Mouse (Mus musculus): Measurements from ENCODE around the gene Fmnl2.

Gene Fmnl2

DNA sequence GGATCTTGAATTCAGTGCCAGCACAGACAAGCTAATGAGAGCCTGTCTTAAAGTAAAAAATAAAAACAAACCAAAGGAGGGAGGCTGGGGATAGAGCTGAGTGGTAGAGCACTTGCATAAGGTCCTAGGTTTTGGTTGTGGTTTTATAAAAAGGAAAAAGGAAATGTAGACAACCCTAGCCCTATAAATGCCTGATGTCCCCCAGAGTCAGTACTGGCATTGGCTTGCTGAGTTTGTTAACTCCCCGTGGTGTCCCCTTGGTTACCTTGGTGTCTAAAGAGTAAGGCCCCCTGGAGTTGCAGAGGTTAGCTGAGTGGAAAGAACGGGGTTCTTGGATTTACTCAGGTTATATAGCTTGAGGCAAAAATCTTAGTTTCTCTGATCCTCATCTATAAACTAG lies 55.7 kb downstream of the Fmnl2 start:
- no peak for DNase-seq (ENCODE audit: low spot score in 2 of 2)

DNA sequence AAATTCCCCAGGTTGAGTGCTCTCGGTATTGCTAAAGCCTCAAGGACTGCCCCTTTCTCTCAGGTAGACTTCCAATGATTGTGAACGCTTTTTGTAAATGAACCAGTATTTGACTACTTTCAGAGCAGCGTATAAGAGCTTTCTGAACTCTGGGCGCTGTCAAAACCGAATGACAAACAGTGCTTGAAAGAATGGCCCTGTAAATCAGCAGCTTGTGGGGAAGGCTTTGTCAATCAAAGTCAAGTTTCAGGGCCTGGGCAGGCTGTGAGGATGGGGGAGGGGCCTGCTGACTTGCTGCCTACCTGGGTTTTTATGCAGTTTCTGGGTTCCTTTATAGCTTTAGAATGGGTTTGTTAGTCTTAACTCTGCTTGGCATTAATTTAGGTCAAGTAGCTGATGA lies 56.1 kb downstream of the Fmnl2 start:
- no peak for DNase-seq (ENCODE audit: low spot score in 2 of 2)

DNA sequence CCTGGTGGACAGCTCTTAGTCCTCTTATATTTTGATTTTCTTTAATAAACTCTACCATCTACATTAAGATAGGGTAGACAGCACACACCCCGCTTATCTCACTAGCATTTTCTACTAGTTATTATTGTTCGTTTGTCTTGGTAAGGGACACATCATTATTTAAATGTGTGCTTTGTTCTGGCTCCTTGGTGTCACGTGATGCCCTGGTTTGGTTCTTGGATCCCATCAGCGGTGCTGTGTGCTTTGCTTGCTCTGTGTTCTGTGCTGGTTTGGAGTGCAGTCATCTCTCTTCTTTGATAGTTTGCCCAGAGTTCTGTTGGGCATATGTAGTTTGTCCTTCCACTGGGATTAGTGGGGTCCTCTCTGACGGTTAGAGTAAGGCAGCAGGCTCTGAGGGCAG lies 57.9 kb downstream of the Fmnl2 start:
- DNase-seq (ENCODE audit: low spot score in 2 of 2): no peak

DNA sequence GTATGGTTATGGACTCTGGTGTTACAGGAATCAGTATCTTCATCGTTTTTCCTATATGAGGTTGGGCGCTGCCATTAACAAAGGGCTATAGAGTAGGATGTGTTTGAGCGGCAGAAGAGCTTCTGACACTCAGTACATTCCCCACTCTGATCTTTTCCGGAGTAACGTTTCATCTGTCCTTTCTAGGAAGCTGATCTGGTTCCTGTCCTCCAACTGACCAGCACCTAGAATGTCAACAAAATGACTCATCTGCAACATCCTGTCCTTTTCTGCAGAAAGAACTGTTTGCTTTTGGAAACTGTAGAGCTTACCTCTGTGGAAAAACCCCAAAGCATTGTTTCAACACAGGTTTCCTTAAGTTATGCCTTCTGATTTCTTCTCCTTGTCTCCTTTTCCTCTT lies 60.4 kb downstream of the Fmnl2 start:
- peak in 1 of 2 experiments; percentile 22 for DNase-seq (ENCODE audit: low spot score in 2 of 2)

DNA sequence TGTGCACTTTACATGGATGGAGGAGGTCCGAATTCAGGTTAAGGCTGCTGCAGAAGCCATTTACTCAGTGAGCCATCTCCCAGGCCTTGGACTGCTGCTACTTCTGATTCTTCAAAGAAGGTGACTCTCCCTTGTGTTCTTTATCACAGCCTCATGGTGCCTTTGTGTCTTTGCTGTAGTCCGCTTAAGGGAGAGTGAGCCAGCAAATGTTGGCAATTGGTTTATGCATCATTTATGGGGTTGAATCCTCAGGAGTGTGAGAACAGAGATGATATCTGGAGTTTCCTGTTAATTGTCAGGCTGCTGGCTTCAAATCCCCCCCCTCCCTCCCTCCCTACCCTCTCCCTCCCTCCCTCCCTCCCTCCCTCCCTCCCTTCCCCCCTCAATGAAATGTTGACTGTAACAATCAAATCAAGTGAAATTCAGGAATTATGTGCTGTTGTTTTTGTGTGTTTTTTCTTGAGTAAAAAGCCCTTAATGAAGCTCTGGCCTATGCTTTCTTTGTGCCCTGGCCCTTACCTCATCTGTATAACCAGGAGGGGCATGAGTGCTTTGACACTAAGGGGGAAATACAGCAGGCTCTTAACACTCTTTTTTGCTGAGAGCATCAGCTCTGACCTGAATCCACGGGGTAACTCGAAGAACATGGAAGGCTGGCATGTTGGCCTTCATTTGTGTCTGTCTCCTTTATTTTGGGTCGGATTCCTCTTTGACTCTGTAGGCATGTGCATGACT lies 63.2 kb downstream of the Fmnl2 start:
- DNase-seq (ENCODE audit: low spot score in 2 of 2): no peak

DNA sequence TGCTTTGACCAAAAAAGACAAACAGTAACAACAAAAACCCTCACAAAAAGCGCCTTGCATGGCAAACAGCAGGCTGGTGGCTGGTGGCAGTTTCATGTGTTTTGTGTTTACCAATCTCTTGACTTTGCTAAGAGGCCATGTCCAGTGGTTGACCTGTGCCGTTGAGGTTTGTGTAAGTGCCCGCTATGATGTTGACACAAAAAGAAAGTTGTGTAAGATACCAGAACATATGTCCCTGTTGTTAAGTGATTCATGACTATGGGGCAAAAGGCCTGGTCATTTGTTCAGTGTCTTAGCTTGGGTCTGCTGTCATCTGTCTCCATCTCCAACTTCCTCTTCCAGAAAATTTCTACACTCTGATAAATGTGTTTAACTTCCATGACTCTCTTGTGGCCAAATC lies 67.4 kb downstream of the Fmnl2 start:
- DNase-seq (ENCODE audit: low spot score in 2 of 2): no peak

DNA sequence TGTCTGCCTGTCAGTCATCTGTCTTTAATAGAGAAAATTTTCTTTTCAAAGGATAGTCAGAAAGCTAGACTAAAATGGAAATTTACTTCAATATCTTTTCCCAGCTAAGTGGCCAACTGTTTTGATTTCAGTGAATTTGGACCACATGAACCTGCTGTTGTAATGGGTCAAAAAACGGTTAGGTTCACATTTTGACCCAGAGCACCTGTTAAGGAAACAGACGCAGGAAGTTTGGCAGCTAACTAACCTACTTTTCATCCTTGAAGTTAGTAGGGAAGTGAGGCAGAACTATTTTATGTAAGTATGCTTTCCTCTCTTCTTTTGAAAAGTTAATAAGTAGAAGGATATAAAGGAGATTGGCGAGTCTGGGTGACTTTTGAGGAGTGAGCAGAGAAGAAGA lies 69.7 kb downstream of the Fmnl2 start:
- no peak for DNase-seq (ENCODE audit: low spot score in 2 of 2)

DNA sequence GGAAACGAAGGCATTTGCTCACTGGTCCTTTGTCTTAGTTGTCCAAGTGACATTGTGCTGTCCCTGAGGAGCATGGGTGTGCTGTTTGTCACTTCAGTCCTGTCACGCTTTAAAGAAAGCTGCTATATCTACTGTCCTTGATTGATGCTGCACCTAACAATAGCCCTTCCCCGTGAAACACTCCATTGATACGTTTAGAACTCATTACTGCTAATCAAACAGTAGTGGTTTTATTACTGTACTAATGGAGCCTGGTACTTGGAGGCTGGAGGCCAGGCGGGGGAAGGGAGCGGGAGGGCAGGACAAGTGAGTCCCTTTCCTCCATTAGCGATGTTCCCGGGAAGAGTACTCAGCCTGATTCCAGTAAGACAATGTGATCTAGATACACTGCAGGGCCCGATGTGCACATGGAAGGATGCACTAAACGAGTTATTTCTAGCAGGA lies 70.2 kb downstream of the Fmnl2 start:
- no peak for DNase-seq (ENCODE audit: low spot score in 2 of 2)

DNA sequence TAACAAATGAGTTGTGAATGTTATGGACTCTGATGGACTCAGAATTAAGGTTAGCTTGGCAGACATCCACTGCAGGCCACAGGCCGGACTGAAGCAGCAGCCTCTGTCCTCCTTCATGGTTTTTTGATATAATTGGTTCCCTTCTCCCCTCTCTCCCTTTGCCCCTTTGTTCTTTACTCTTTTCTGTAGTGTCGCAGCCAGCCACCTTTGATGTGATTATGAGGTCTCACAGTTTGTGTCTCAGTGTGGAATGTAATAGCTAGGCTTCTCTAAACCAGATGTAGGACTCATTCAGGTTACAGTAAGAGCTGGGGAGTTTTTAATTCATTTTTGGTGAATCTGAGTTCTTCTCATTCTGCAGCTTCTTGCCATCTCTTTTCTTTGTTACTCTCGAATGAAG lies 70.7 kb downstream of the Fmnl2 start:
- DNase-seq (ENCODE audit: low spot score in 2 of 2): no peak

DNA sequence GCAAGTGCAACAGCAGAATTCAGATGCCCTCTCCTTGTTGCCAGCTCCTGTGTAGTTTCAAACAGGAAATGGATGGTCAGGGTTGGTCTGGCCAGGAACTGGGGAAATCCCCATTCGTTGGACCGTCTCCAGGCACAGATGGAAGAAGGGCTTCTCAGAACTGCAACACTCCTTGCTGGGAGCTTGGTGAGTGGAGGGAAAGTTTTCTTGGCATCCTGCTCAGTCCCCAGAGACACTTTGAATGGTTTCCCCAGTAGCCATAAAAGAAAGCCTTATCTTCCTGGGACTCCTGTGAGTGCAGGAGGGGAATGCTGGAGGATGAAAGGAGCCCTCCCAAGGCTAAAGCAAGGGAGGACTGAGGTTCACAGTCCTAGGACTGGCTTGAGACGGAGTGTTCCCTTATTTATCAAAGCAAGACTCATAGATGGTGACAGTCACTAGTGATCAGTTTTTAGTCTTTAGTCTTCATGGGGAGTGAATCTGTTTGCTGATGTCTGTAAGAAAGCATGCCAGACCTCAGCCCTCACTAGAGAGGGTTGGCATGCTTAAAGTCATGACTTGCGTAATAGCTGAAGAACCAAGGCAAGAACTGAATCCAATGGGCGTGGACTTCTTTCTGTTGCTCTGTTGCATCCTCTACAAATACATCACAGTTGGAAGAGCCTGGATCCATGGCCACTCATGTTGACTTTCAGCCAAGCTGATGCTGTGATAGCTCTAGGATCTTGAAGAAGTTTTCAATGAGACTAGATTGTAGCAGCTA lies 72.6 kb downstream of the Fmnl2 start:
- DNase-seq (ENCODE audit: low spot score in 2 of 2): peak; percentile 66 to 71

DNA sequence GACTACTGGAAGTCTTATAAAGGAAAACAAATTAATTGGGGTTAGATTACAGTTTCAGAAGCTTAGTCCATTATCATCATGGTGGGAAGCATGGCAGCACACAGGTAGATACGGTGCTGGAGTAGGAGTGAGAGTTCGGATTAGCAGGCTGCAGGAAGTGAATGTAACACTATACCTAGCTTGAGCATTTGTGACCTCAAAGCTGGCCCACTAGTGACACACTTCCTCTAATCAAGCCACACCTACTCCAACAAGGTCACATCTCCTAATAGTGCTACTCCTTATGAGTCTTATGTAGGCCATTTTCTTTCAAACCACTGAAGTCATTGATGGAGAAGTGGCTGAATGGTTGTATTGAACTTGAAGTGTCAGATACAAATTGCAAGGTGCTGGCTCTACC lies 73.7 kb downstream of the Fmnl2 start:
- no peak for DNase-seq (ENCODE audit: low spot score in 2 of 2)

DNA sequence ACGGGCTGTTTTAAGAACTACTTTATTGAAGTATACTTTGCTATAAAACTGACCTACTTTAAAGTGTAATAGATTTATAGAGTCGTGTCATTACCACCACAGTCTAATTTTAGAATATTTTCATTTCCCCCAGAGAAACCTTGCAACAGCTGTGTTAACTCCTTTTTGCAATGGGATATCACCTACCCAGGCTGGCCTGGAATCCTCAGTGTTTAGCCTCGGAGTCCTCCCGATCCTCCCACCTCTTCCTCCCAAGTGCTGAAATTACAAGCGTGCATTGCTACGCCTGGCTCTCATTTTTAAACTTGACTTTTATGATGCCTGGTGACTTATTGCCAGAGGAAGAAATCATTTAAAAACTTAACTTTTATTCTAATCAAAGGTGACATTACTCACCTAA lies 78.2 kb downstream of the Fmnl2 start:
- no peak for DNase-seq (ENCODE audit: low spot score in 2 of 2)

DNA sequence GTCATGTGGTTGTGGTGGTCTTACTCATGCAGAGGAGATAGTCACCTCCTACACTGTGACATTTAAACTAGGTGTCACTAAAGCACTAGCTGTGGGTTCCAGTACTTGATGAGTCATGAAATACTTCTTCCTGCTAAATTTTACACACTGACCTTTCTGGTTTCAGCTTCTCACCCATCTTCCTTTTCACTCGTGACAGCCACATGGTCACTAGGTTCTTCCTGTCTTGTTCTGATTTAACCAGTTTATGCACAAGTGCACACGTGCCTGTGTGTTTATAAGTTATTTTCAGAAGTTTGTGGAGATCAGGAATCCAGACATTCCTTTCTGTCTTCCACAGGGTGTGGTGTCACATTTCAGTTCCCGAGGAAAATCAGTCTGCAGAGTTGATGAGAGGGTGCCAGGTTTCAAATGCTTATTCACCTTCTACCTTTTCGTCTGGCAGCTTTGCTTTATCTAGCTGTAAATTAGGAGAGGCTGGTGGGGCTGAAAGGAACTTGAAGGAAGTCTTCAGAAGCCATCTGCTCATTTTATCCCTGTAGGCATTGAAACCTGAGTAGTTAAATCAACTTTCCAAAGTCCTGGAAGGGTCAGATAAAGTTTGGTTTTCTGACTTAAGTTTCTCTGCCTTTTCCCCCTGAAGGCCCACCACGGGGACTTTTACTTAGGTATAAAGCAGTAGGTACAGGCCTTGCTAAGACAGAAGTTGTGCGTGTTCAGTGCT lies 80.9 kb downstream of the Fmnl2 start:
- DNase-seq (ENCODE audit: low spot score in 2 of 2): no peak

DNA sequence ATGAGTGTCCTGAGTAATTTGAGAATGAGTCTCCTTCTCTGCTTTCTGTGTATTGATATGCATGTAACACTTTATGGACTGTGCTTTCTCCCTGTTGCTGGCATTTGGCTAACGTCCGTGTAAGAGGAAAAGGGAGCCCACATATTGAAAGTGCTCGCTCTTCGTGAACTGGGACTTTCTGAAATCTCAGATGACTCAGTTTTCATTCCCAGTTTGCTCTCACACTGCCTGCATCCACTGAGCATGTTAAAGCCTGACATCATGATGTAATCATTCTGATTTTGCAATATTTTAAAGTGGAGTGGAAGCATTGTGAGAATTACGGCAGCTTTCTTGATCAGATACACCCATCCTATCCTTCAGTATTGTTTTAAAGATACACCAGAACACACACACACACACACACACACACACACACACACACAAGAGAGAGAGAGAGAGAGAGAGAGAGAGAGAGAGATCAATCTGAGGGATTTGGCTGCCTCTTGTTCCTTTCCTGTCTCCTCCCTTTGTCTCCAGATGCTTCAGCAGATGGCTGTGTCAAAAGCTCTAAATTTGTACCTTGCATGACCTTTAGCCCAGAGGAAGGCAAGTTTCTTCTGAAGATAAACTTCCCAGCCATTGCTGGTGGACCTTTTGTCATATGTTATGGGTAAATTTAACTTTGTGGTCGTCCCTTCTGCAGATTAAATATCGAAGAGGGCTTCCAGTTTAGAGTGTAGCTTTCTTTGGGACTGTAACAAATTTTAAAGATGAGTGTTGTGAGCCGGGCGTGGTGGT lies 86.2 kb downstream of the Fmnl2 start:
- peak; percentile 31 to 50 for DNase-seq (ENCODE audit: low spot score in 2 of 2)

DNA sequence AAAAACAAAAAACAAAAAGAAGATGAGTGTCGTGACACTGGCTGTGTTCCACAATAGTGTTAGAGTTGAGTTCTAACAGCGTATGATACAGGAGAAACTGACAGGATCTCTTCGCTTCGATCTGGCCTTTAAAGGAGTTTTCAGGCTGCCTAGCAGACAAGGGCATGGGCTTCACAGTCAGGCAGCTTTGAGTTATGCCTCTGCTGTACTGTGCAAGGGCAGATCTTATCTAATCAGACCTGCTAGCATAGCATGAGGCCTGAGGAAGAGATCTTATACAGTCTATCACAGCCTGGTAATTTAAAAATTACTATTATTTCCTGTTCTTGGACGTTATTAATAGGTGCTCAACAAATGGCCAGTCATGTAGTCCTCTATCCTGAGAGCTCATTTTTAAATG lies 86.9 kb downstream of the Fmnl2 start:
- no peak for DNase-seq (ENCODE audit: low spot score in 2 of 2)

DNA sequence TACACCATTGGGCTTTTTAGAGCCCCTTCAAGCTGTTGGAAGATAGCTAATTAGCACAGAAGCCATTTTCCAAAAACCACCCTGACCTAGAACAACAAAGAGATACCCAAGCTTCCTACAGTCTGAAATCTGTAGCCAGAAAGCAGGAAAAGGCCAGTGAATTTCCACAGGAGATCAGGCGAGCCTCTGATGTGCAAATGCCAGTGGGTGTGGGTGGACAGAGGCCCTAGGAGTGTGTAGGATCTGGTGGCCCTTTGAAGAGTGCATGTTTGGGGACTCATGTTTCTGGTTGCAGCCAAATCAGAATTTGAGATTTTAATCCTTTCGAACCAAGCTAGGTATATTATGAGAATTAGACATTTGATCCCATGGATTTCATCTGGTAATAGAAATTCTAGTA lies 88.4 kb downstream of the Fmnl2 start:
- no peak for DNase-seq (ENCODE audit: low spot score in 2 of 2)

DNA sequence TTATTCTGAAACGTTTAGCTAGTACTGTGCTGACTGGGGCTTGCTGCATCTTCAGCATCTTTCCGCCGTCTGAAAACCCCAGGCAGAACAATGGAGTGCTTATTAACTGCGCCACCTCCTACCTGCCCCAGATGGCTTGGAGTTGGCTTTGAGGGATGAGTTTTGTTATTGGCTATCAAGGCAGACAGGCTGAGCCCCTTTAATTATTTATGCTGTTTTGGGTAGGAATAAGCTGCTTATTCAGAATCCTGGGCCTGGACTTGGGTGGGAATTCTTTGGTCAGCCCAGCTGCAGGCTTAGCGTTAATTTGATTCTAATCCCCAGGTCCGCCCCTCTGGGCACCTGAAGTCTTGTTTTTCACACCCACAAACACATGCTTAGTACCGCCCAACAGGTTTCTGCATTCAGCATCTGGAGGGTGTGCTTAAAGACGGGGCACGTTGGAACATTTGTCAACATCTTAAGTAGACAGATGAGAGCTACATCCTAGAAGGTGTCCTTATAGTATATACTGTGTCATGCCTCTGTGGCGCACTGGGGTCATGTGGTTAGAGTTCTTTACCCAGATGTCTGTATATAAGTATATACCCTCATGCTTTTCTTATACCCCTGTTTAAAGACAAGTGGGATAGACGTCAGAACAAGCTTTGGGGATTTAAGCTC lies 89.0 kb downstream of the Fmnl2 start:
- DNase-seq (ENCODE audit: low spot score in 2 of 2): no peak

DNA sequence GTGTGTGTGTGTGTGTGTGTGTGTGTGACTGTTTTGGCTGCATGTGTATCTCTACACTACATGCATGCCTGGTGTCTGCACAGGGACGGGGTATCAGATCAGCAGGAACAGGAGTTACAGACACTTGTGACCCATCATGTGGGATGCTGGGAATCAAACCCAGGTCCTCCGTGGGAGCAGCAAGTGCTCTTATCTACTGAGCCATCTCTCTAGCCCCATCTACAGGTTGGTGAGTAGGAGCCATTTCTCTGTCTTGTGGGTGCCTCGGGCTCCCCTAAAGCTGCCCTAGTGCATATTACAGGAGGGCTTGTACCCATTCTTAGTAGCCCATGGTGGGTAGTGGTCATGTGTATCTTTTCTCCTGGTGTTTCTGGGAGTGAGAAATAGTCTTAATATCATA lies 90.7 kb downstream of the Fmnl2 start:
- DNase-seq (ENCODE audit: low spot score in 2 of 2): no peak

DNA sequence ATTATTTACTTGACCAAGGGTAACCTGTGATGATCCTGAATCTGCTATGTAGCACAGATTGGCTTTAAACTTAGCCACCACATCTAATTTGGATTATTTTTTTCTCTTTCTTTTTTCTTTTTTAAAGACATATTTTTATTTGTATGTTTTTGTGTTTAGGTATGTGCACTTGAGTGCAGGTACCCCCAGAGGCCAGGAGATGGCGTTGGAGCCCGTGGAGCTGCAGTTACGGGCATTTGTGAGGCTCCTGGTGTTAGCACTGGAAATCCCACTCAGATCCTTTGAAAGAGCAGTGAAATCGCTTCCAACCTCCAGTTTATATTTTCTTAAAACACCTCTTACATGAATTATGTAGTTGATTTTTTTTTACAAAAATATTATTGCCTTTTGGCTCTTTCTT lies 91.9 kb downstream of the Fmnl2 start:
- DNase-seq (ENCODE audit: low spot score in 2 of 2): no peak

DNA sequence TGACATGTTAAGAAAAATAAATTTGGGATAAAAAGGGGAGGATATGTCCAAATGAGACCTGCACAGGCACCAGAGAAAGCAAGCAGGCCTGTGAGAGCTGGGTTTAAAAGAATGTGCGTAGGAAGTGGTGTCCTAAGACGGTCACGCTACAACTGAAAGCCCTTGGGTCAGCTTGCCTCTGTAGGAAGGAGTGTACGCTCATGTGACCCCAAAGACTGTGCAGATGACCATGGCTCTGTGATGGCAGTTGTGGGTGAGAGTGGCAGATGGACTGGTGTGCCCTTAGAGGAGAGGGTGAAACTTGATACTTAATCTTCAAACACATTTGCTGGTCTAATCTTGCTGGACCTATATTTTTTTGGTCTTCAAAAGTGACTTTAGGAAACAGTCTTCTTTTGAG lies 92.6 kb downstream of the Fmnl2 start:
- no peak for DNase-seq (ENCODE audit: low spot score in 2 of 2)

DNA sequence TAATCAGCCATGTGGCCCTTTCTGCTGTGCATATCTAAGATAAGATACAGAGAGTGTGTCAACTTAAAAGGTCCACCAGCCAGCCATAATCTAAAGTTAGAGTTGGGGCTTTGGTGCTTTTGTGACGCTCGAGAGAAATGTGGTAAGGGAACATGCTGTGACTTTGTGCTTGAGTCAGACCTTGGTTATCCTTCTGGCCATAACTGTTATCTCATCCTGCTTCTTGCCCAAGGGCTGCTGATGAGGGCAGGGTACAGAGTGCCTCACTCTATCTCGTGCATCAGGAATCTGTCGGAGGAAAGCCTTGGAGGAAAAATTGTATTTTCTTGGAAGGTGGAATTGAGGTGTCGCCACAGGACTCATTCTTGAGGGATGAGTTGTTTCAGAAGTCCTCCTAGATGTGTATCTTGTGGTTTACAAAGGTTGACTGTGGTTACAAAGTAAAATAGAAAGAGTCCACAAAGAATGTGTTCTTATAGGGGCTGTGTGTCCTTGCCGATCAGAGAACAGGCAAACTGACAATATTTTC lies 94.6 kb downstream of the Fmnl2 start:
- no peak for DNase-seq (ENCODE audit: low spot score in 2 of 2)

Data from heart, adult 9 months (tissue).